Mouse (Mus musculus): ENCODE results near the gene Bbs9.

Bbs9 gene

GRCm38 (mm10) chr9:22632800-22633485 is 157.4 kb downstream of the Bbs9 start:
- peak; percentile 38 for DNase-seq (ENCODE audit: low read depth)

GRCm38 (mm10) chr9:22638502-22638901 is 163.0 kb downstream of the Bbs9 start:
- DNase-seq (ENCODE audit: low read depth), result no peak

DNA sequence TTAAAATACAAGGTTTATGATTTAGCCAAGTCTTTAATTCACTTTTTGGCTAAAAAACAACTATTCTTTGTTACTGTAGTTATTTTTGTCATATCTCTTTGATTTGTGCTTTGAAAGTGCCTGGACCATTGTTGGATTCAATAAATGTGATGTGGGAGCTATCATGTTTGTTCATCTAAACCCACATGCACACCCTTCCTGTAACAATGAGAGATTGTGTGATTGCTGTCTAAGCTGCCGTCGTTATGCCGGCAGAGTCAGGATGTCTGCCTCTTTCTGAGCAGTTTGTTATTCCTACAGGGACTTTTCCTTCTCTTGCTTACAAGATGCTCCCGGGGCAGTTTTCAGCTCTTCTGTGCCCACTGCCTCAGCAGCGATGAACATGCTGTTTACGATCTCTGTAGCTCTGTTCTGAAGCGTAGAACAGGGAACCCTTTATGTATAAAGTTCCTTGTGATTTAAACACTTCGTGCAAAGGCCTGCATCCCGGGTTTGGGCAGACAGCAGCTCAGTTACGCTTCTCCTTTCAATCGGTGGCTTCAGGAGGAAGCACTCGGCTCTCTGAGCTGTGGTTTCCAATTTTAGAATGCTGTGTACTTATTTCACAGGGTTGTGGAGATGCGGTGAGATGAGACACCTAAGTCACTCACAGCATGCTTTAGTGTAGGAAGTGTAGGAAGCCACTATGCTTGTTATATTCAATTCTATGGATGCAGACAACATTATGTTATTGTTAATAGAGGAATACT is 165.3 kb downstream of the Bbs9 start:
- no peak for DNase-seq (ENCODE audit: low read depth)

DNA sequence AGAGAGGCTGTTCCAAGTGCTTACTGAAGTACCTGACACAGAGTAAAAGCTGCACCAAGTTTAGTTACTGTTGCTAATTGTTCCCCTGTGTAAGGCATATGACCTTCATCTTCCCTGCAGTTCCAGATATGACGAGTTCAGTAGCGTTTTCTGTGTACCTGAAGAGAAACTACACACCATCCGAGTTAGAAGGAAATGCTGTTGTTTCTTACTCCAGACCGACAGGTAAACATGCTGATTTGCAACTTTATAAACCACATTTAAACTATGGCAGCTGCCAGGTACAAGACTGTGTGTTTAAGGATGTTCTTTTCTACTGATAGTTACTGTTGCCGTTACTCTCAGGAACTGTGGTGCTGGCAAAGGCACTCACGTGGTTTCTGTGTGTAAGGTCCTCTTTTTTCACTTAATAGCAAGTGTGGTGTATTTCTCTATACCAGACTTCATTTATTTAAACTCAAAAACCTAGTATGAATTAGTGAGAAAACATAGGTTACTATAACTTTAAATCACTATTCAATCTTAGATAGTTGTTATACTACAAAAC is 170.4 kb downstream of the Bbs9 start:
- DNase-seq (ENCODE audit: low read depth), result no peak

DNA sequence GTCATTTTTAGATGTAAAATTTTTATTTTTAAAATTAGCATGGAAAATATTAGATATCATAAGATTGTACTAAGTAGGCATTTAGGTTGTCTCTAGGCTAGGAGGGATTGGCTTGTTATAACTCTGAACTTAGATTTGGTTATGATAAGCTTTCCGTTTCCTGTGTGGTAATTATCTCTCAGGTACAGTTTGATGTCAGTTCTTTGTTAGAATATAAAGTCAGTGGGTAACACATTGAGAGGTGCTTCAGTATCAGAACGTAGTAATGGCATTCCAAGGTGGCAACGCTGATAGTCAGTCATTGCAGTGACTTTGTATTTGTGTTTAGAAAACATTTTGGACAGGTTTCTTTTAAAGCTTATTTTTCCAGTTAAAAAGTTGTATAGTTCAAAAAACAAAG is 170.9 kb downstream of the Bbs9 start:
- DNase-seq (ENCODE audit: low read depth), result no peak

GRCm38 (mm10) chr9:22648163-22648562 is 172.6 kb downstream of the Bbs9 start:
- DNase-seq (ENCODE audit: low read depth), result no peak

DNA sequence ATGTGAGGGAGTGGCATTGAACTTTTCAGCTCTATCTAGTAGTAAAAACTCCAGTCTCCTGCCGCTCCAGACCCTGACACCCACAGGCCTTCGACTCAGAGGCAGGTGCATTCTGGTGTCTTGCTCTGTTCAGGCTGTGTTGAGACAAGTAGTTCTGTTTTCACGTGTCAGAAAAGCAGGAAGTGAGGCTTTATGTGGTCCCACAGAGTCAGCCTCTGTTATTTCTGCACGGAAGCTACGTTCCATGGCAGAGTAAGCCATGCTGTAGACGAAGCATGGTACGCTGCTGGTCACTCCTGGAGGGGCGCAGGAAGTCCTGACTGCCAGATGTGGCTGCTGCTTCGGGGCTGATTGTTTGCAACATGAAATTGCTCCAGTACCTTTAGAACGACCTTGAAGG is 174.1 kb downstream of the Bbs9 start:
- DNase-seq (ENCODE audit: low read depth), result no peak

DNA sequence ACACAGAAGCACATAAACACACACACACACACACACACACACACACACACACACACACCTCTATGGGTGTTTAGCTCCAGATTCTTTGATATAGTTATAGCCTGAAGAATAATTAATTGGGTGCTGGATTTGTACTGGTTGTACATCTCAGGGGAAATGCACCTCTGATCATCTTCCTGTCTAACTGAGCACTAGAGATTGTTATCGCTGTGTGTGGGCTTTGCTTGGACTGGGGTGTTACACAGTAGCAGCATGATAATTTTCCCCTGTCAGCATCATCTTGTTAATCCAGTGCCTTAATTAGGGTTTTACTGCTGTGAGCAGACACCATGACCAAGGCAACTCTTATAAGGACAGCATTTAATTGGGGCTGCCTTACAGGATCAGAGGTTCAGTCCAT is 175.3 kb downstream of the Bbs9 start:
- DNase-seq (ENCODE audit: low read depth), result no peak

- no peak for DNase-seq (ENCODE audit: low read depth)
Measured at GRCm38 (mm10) chr9:22651619-22652018, 176.1 kb downstream of the Bbs9 start.

DNA sequence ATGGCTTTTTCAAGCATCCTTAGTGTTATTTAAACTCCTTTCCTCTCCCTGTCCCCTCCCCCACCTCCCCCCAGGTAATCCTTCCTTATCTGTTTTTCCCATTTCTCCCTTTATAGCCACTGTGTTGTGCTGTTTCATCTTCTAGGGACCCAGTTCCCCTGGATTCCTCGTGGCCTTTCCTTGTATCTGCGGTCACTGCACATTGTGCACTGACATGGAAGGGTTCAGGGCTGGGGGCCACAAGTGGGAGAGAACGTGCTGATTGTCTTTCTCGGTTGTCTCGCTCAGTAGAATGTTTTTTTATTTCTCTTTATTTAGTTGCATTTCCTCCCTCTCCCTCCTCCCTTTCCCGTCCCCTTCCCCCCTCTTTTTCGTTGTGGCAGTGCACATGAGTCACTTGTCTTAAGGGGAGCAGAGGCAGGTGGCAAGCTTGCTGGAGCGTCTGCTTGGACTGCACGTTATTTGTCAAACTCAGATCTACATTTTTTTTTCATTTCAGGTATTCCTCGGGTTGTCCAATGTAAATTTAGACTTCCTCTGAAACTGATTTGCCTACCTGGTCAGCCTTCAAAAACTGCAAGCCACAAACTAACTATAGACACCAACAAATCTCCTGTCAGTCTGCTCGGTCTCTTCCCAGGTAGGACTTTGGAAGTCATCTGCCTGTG is 179.3 kb downstream of the Bbs9 start:
- DNase-seq (ENCODE audit: low read depth), result no peak

- DNase-seq (ENCODE audit: low read depth), result no peak
Measured at GRCm38 (mm10) chr9:22657216-22657615, 181.7 kb downstream of the Bbs9 start.

DNA sequence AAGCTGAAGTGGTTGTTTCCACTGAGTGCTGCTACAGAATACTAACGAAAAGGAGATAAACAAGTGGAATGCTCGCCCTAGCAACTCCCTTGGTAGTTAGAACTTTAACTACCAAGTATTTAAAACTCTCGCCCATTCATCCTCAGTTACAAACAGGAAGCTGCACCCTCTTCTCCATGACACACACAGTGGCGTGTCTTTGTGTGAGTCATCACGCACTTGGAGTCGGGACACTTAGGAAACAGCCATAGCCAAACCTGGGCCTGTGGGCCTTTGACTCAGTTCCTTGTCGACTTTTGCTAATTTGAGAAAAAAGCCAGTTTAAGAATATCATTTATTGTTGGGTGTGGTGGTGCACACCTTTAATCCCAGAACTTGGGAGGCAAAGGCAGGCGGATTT is 189.6 kb downstream of the Bbs9 start:
- DNase-seq (ENCODE audit: low read depth), result no peak

- DNase-seq (ENCODE audit: low read depth), result no peak
Measured at GRCm38 (mm10) chr9:22672937-22673336, 197.4 kb downstream of the Bbs9 start.

GRCm38 (mm10) chr9:22677132-22677829 is 201.8 kb downstream of the Bbs9 start:
- DNase-seq (ENCODE audit: low read depth), result no peak

DNA sequence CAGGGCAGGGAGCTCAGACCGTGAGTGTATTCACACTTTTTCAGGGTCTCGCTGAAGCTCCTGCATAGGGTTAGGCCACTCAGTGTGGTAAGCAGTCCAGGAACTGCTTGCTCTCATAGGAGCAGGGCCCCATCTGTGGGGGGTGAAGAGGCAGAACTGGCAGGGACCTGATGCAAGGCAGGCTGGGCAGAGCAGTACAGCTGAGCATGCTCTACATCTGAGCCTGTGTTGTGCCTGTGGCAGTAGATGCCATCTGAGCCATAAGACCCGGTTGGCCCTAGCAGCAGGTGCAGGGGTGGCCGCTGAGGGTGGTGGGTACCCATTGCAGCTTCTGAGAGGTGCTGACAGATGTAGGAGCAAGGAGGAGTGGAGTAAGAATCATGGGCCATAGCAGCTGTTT is 202.5 kb downstream of the Bbs9 start:
- no peak for DNase-seq (ENCODE audit: low read depth)

GRCm38 (mm10) chr9:22678496-22678895 is 203.0 kb downstream of the Bbs9 start:
- no peak for DNase-seq (ENCODE audit: low read depth)

GRCm38 (mm10) chr9:22679485-22679884 is 204.0 kb downstream of the Bbs9 start:
- DNase-seq (ENCODE audit: low read depth), result no peak

- peak; percentile 13 for DNase-seq (ENCODE audit: low read depth)
Measured at GRCm38 (mm10) chr9:22680031-22680430, 204.5 kb downstream of the Bbs9 start.

DNA sequence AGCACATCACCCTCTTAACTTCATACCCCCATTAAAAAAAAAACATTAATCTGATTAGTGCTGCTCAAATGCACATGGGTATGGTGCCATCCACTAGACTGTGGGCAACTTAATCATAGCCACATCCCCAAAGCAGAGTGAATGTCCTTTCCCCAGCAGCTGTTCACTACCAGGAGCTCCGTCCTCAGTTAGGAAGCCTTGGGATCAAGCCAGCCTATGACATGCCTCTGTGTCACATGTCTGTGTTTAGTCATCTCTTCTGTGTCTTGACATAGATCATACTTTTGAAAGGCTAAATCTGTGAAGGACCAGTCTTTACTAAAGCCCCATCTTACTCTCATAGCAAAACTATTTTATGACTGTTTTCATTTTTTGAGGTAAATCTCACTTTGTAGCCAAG is 205.0 kb downstream of the Bbs9 start:
- DNase-seq (ENCODE audit: low read depth), result no peak

DNA sequence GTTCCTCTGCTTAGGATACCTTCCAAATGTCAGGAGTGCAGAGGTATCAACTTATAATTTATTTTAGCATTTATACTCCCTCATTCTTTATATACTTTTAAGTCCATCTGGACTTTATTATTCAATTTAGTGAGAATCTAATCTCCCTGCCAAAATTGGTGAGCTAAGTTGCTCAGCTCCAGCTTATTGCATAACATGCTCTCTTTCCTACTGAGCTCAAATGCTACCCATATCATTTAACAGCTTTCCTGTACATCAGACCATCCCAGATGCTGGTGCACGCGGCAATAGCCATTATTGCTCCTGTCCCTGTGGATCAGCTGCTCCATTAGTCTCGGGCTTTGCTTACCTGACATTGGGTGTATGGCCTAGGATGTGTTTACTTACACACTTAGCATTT is 208.3 kb downstream of the Bbs9 start:
- no peak for DNase-seq (ENCODE audit: low read depth)

DNA sequence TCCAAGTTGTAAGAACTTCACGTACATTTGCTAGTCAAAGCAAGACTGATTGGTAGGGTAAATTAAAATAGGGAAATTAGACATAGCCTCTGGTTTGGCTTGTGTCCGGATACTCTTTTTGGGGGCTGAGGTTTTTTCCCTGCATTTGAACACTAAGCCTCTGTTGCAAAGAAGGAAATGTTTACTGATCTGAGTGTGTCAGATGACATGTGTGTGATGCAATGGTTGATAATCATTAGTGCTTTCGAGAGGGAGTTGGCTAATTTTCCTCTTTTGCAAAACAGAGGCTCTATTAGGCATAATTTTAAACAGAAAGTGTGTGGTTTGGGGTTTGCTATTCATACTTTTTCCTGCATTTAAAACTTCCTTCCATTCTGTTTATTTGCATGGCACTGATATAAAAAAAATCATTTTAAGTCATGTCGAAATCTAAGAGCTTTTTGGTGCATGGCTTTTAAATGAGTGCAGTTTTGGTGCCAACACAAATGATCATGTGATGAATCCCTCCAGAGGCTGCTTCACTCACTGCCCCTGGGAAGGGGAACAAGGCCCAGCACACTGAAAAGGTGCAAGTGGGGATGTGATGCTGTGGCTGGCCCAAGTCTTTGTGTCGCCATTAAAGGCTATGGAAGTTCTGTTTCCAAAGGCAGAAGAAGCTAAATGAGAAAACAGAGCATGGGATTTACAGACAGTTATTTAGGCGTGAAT is 211.4 kb downstream of the Bbs9 start:
- DNase-seq (ENCODE audit: low read depth), result no peak

DNA sequence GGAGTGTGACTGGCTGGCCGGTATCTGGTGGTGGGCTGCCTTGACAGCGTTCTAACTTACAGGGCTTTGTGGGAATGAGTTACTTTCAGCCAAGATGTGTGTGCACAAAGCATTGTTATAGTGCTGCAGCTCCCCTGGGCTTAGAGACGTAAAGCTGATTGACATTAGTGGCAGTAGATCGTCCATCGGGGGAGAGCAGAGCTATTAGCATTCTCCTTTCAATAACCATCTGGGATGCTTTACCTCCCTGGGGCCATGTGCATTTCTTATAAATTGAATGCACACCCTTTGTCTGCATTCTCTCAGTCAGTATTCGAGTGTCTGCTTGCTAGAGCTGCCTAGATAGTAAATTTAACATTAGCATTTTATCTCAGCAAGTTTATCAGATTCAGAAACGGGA is 214.7 kb downstream of the Bbs9 start:
- no peak for DNase-seq (ENCODE audit: low read depth)

Data from c-Kit-positive CD71-positive TER-119-negative erythroid progenitor cells, embryonic 14.5 days (primary cell).